Mouse (Mus musculus): Measurements from ENCODE around the gene Neil1. TPM values are rescaled to one million over a fixed set of nuclear protein-coding genes. Genes with fewer than 3 reads are reported as not detected.

Gene Neil1
- total RNA-seq, 2 experiments from 2014 or later = 8.5 TPM

DNA sequence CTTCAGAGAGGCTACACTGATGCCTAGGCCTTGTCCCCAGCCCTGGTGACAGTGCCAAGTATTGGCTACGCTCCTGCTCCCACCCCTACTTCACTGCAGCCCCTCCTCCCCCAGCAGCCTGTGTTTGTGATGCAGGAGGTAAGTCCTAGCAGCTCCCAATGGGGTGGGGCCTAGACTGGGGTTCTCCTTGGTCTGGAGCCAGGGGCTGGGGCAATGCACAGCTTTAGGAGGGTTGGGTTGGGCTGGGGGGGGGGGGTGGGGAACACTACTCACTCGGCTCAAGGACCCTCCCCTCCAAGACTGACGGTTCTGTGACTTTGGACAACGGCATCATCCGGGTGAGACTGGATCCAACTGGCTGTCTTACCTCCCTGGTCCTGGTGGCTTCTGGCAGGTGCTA is 8.5 kb downstream of the Neil1 start:
- no peak for DNase-seq (ENCODE audit: low spot score in 2 of 2)

DNA sequence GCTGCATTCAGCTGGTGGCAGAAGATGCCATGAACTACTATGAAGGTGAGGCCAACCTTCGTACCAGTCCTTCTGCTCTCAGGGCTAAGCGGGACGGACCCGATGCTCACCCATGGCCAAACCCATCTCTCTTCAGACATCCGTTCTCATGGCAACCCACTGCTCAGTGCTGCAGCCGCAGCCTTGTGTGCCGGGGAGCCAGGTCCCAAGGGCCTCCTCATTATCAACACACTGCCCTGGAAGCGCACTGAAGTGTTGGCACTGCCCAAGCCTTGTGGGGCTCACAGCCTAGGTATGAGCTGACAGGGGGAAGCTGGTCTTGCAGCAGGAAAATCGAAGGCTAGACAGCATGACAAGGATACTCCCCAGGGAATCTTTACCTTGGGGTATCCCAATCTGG is 9.0 kb downstream of the Neil1 start:
- DNase-seq (ENCODE audit: low spot score in 2 of 2) = no peak

- DNase-seq (ENCODE audit: low spot score in 2 of 2) = no peak
Measured at GRCm38 (mm10) chr9:57138507-57138906, 9.6 kb downstream of the Neil1 start.

- DNase-seq (ENCODE audit: low spot score in 2 of 2) = no peak
Measured at GRCm38 (mm10) chr9:57137777-57138176, 10.3 kb downstream of the Neil1 start.

DNA sequence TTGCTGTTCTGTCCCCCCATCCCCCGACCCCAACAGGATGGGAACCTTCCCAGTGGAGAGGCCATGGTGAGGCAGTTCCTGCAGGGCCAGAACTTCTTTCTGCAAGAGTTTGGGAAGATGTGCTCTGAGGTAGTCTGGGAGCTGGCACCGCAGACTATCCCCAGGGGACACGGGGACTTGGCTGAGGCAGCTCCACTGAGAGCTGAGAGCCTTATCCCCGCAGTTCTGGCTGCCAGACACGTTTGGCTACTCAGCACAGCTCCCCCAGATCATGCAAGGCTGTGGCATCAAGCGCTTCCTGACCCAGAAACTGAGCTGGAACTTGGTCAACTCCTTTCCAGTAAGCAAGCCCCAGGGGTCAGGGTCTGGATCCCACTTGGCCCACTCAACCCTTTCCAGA is 10.9 kb downstream of the Neil1 start:
- no peak for DNase-seq (ENCODE audit: low spot score in 2 of 2)

GRCm38 (mm10) chr9:57130577-57131433 is 17.3 kb downstream of the Neil1 start, which contains the start of gene Man2c1:
TSS of gene Man2c1 (plus strand) at chr9:57130690.
- DNase-seq (ENCODE audit: low spot score in 2 of 2) = peak; percentile 93 to 96

- DNase-seq (ENCODE audit: low spot score in 2 of 2) = no peak
Measured at GRCm38 (mm10) chr9:57129641-57130040, 18.5 kb downstream of the Neil1 start.

- DNase-seq (ENCODE audit: low spot score in 2 of 2) = no peak
Measured at GRCm38 (mm10) chr9:57117261-57117755, 30.8 kb downstream of the Neil1 start.

Other genes with a start within 250 kb of the Neil1 start
- gene Snx33, start 219.9 kb downstream of the Neil1 start, total RNA-seq (2021) = 1 to 10 TPM; 6.8 to 7.4 TPM
- gene Imp3, start 210.8 kb downstream of the Neil1 start, total RNA-seq (2021) = 10 to 100 TPM; 47.6 to 52.3 TPM
- 10 to 100 TPM; 16.1 to 16.7 TPM for gene Snupn, start 197.4 kb downstream of the Neil1 start, total RNA-seq (2021)
- gene Ptpn9, start 153.4 kb downstream of the Neil1 start, total RNA-seq (2021) = 10 to 100 TPM; 33.8 to 34.5 TPM
- 10 to 100 TPM; 32.3 to 34.7 TPM for gene Sin3a, start 76.3 kb downstream of the Neil1 start, total RNA-seq (2021)
- gene Man2c1, start 17.6 kb downstream of the Neil1 start, total RNA-seq (2021) = 100 to 1,000 TPM; 127 to 138 TPM
- 10 to 100 TPM; 80.9 to 92.2 TPM for gene Commd4, start 10.0 kb upstream of the Neil1 start, total RNA-seq (2021)
- gene Trcg1, start 88.3 kb upstream of the Neil1 start, total RNA-seq (2021) = not detected
- gene 1700017B05Rik, start 114.3 kb upstream of the Neil1 start, total RNA-seq (2021) = 10 to 100 TPM; 14.1 to 18.9 TPM

Data from left cerebral cortex, adult 18-20 months (tissue).